Mouse (Mus musculus) splenic B cell, adult 2 months (primary cell): ENCODE measurements around the gene Tmem164.
A peak's percentile ranks its signal among the peaks of the same experiment; 100 is the strongest.

Source experiments
- DNase-seq: peaks from one replicate; pipeline ENCODE4 v3.0.0-alpha.2; 2011; ENCODE audit warnings: low read depth, low spot score
- H3K27me3 ChIP-seq: 2 replicates; pipeline ENCODE4 v1.6.1; 2012; ENCODE audit warnings: mild to moderate bottlenecking, low read length, moderate library complexity, mixed read lengths; ENCODE audit not compliant: control insufficient read depth, poor library complexity, insufficient read depth, severe bottlenecking
- H3K36me3 ChIP-seq: 2 replicates; pipeline ENCODE4 v1.6.1; 2012; ENCODE audit warnings: mild to moderate bottlenecking, low read length, moderate library complexity, mixed read lengths; ENCODE audit not compliant: control insufficient read depth, poor library complexity, insufficient read depth, severe bottlenecking

Gene Tmem164

GRCm38 (mm10) chrX:142703953-142704352, 22.7 kb downstream of the Tmem164 start:
- Histone ChIP-seq H3K36me3 (no peaks in the 10 kb centered on the region), H3K27me3 (no peaks in the 10 kb centered on the region)
- no peak for DNase-seq

- H3K36me3 ChIP-seq = no peaks in the 10 kb centered on the region
- no peaks in the 10 kb centered on the region for H3K27me3 ChIP-seq
- DNase-seq = no peak
Observed at GRCm38 (mm10) chrX:142708257-142708656, 27.1 kb downstream of the Tmem164 start.

- H3K27me3 ChIP-seq = no peaks in the 10 kb centered on the region
- no peaks in the 10 kb centered on the region for H3K36me3 ChIP-seq
- peak; percentile 0 for DNase-seq
Observed at GRCm38 (mm10) chrX:142716014-142716413, 34.8 kb downstream of the Tmem164 start.

- no peak for DNase-seq
- no peaks in the 10 kb centered on the region for H3K36me3 ChIP-seq
- no peaks in the 10 kb centered on the region for H3K27me3 ChIP-seq
Observed at GRCm38 (mm10) chrX:142717958-142718478, 36.8 kb downstream of the Tmem164 start.

GRCm38 (mm10) chrX:142718759-142719158, 37.6 kb downstream of the Tmem164 start:
- Histone ChIP-seq H3K27me3 (no peaks in the 10 kb centered on the region), H3K36me3 (no peaks in the 10 kb centered on the region)
- DNase-seq = no peak

GRCm38 (mm10) chrX:142721897-142722296, 40.7 kb downstream of the Tmem164 start:
- Histone ChIP-seq H3K27me3 (no peaks in the 10 kb centered on the region), H3K36me3 (no peaks in the 10 kb centered on the region)
- DNase-seq = no peak

- DNase-seq = no peak
- Histone ChIP-seq H3K27me3 (no peaks in the 10 kb centered on the region), H3K36me3 (no peaks in the 10 kb centered on the region)
Observed at GRCm38 (mm10) chrX:142724203-142724602, 43.0 kb downstream of the Tmem164 start.

- Histone ChIP-seq H3K36me3 (no peaks in the 10 kb centered on the region), H3K27me3 (no peaks in the 10 kb centered on the region)
- no peak for DNase-seq
Observed at GRCm38 (mm10) chrX:142725571-142725970, 44.4 kb downstream of the Tmem164 start.

- no peaks in the 10 kb centered on the region for H3K36me3 ChIP-seq
- no peak for DNase-seq
Observed at GRCm38 (mm10) chrX:142726311-142726710, 45.1 kb downstream of the Tmem164 start.

GRCm38 (mm10) chrX:142727847-142728246, 46.6 kb downstream of the Tmem164 start:
- DNase-seq = no peak
- Histone ChIP-seq H3K27me3 (no peaks in the 10 kb centered on the region), H3K36me3 (no peaks in the 10 kb centered on the region)

More at GRCm38 (mm10) chrX:142726311-142726710, 45.1 kb downstream of the Tmem164 start:
- H3K27me3 ChIP-seq = no peaks in the 10 kb centered on the region

GRCm38 (mm10) chrX:142729040-142729439, 47.8 kb downstream of the Tmem164 start:
- no peak for DNase-seq
- no peaks in the 10 kb centered on the region for H3K36me3 ChIP-seq
- H3K27me3 ChIP-seq = no peaks in the 10 kb centered on the region

- Histone ChIP-seq H3K36me3 (no peaks in the 10 kb centered on the region), H3K27me3 (no peaks in the 10 kb centered on the region)
- DNase-seq = no peak
Observed at GRCm38 (mm10) chrX:142729482-142729881, 48.3 kb downstream of the Tmem164 start.

GRCm38 (mm10) chrX:142737099-142737498, 55.9 kb downstream of the Tmem164 start:
- Histone ChIP-seq H3K27me3 (no peaks in the 10 kb centered on the region), H3K36me3 (no peaks in the 10 kb centered on the region)
- peak; percentile 0 for DNase-seq

GRCm38 (mm10) chrX:142737719-142738118, 56.5 kb downstream of the Tmem164 start:
- no peaks in the 10 kb centered on the region for H3K36me3 ChIP-seq
- DNase-seq = no peak
- H3K27me3 ChIP-seq = no peaks in the 10 kb centered on the region

- peak; percentile 6 for DNase-seq
- Histone ChIP-seq H3K36me3 (no peaks in the 10 kb centered on the region), H3K27me3 (no peaks in the 10 kb centered on the region)
Observed at GRCm38 (mm10) chrX:142747428-142747827, 66.2 kb downstream of the Tmem164 start.

- DNase-seq = no peak
- H3K27me3 ChIP-seq = no peaks in the 10 kb centered on the region
- H3K36me3 ChIP-seq = no peaks in the 10 kb centered on the region
Observed at GRCm38 (mm10) chrX:142748574-142748973, 67.4 kb downstream of the Tmem164 start.
